Mouse (Mus musculus) ES-Bruce4 (cell line): Measurements from ENCODE around the gene Scd4. TPM values are rescaled to one million over a fixed set of nuclear protein-coding genes. Genes with fewer than 3 reads are reported as not detected.

Source experiments
- H3K27ac ChIP-seq: 2 replicates; pipeline ENCODE4 v1.5.1; 2012; ENCODE audit warnings: low read length, inconsistent platforms; ENCODE audit not compliant: insufficient read depth
- H3K27me3 ChIP-seq: 2 replicates; pipeline ENCODE4 v1.6.1; 2012; ENCODE audit warnings: mild to moderate bottlenecking, low read length, inconsistent platforms; ENCODE audit not compliant: control insufficient read depth, poor library complexity, insufficient read depth, severe bottlenecking
- H3K36me3 ChIP-seq: 2 replicates; pipeline ENCODE4 v1.6.1; 2012; ENCODE audit warnings: inconsistent platforms, mild to moderate bottlenecking, low read length, moderate library complexity; ENCODE audit not compliant: control insufficient read depth, poor library complexity, insufficient read depth, severe bottlenecking
- H3K4me1 ChIP-seq: one replicate; pipeline ENCODE4 v1.8.1; 2011; ENCODE audit warnings: low read length; ENCODE audit not compliant: control insufficient read depth, insufficient read depth
- H3K4me3 ChIP-seq: 2 replicates; pipeline ENCODE4 v1.5.1; 2011; ENCODE audit warnings: low read depth, mild to moderate bottlenecking, low read length
- H3K9ac ChIP-seq: 2 replicates; pipeline ENCODE4 v1.6.1; 2012; ENCODE audit warnings: low read depth, mild to moderate bottlenecking, inconsistent platforms; ENCODE audit not compliant: poor library complexity, severe bottlenecking
- H3K9me3 ChIP-seq: replicated peaks from 2 replicates; pipeline ENCODE4 v1.6.1; 2012; ENCODE audit warnings: mild to moderate bottlenecking, low read length, inconsistent platforms; ENCODE audit not compliant: control insufficient read depth, poor library complexity, insufficient read depth, severe bottlenecking
- CTCF ChIP-seq: IDR thresholded peaks from one replicate; pipeline ENCODE4 v1.8.1; 2011; ENCODE audit warnings: low read depth, low read length
- EP300 ChIP-seq: IDR thresholded peaks from 2 replicates; pipeline ENCODE4 v1.6.1; 2011; ENCODE audit warnings: low read depth, low read length; ENCODE audit not compliant: insufficient read depth
- POLR2A ChIP-seq: IDR thresholded peaks from one replicate; pipeline ENCODE4 v1.8.1; 2011; ENCODE audit warnings: low read length; ENCODE audit not compliant: insufficient read depth
- polyA plus RNA-seq: library from polyadenylated mRNA; stranded (reverse); fragments of >200 nt; gene quantifications from 2 replicates; pipeline ENCODE4 v1.2.4, GENCODE M21; 2011; ENCODE audit warnings: low read depth; ENCODE audit not compliant: missing spikeins, insufficient read depth, insufficient read length

Scd4 gene
- polyA plus RNA-seq, 1 experiment: 0.19 TPM

DNA sequence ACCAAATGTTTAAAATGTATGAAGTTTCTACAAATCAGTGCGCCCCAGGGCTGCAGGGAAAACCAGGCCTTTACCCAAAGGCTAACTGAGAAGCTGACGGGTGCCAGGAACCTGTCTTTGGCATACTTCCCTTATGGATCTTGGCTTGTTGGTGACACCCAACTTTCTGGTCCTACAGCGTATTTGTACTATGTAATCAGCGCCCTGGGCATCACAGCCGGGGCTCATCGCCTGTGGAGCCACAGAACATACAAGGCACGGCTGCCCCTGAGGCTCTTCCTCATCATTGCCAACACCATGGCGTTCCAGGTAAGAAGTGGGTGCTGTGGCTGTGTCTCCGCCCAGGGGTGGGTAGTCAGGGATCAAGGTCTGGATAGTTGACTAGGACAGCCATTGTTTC is 35.0 kb upstream of the Scd4 start:
- Histone ChIP-seq H3K9ac (no peak overlapping the region), H3K27ac (no peak overlapping the region), H3K4me1 (peaks cover 2% of the 10 kb centered on the region)

GRCm38 (mm10) chr19:44299078-44299477 is 33.8 kb upstream of the Scd4 start:
- no peaks in the 10 kb centered on the region for H3K27me3 ChIP-seq
- TF ChIP-seq EP300 (no peak), CTCF (no peak), POLR2A (no peak)
- peaks cover 2% of the 10 kb centered on the region for H3K4me1 ChIP-seq
- no peak overlapping the region for H3K27ac ChIP-seq
- no peak overlapping the region for H3K4me3 ChIP-seq
- no peak overlapping the region for H3K9ac ChIP-seq
- H3K36me3 ChIP-seq: peaks cover 88% of the 10 kb centered on the region
- H3K9me3 ChIP-seq: no peaks in the 10 kb centered on the region

More for the DNA sequence above, 35.0 kb upstream of the Scd4 start:
- no peak overlapping the region for H3K4me3 ChIP-seq
- H3K9me3 ChIP-seq: no peaks in the 10 kb centered on the region
- no peaks in the 10 kb centered on the region for H3K27me3 ChIP-seq
- no peak for TF ChIP-seq CTCF
- TF ChIP-seq EP300: no peak
- no peak for TF ChIP-seq POLR2A
- H3K36me3 ChIP-seq: peaks cover 76% of the 10 kb centered on the region

GRCm38 (mm10) chr19:44299902-44300301 is 33.0 kb upstream of the Scd4 start:
- Histone ChIP-seq H3K36me3 (peaks cover 95% of the 10 kb centered on the region), H3K27ac (no peak overlapping the region), H3K9ac (no peak overlapping the region), H3K4me3 (no peak overlapping the region), H3K27me3 (no peaks in the 10 kb centered on the region), H3K4me1 (peaks cover 2% of the 10 kb centered on the region), H3K9me3 (no peaks in the 10 kb centered on the region)
- TF ChIP-seq POLR2A (no peak), EP300 (no peak), CTCF (no peak)

- H3K9ac ChIP-seq: no peak overlapping the region
- no peak overlapping the region for H3K27ac ChIP-seq
- H3K4me1 ChIP-seq: peaks cover 2% of the 10 kb centered on the region
- no peak overlapping the region for H3K4me3 ChIP-seq
- peaks cover 95% of the 10 kb centered on the region for H3K36me3 ChIP-seq
- no peak for TF ChIP-seq CTCF
- TF ChIP-seq POLR2A: no peak
- no peak for TF ChIP-seq EP300
- H3K27me3 ChIP-seq: no peaks in the 10 kb centered on the region
- no peaks in the 10 kb centered on the region for H3K9me3 ChIP-seq
Measured at GRCm38 (mm10) chr19:44300520-44300919, 32.4 kb upstream of the Scd4 start.

GRCm38 (mm10) chr19:44301176-44301575 is 31.7 kb upstream of the Scd4 start:
- Histone ChIP-seq H3K27ac (no peak overlapping the region), H3K9me3 (no peaks in the 10 kb centered on the region), H3K4me1 (peaks cover 2% of the 10 kb centered on the region), H3K36me3 (peaks cover 97% of the 10 kb centered on the region), H3K27me3 (no peaks in the 10 kb centered on the region), H3K9ac (no peak overlapping the region), H3K4me3 (no peak overlapping the region)
- TF ChIP-seq CTCF (no peak), EP300 (no peak), POLR2A (no peak)

DNA sequence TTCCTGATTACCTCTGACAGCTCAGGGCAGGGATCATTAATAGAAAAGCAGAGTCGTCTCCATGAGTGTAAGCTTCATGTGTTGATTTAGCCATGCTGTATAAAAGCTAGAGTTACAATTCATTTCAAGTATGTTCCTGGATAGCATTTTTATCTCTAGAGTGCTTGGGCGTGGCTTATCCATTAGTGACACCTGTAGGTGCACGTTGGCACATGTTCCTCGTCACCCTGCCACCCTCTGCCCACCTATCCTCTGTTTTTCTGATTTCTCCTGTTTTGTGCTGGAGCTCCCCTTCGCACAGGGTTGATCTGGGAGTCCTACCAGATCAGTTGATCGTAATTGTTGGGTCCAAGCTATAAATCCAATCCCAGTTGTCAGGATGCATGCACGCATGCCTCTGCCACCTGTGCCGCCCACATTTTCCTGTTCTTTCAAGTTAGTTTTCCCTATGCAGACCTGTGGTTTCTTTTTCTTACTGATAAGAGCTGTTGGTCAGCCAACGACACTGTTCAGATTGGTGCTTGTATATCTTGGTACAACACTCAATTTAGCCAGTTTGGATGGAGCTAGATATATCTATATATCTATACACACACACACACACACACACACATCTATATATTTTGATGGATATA is 31.1 kb upstream of the Scd4 start:
- Histone ChIP-seq H3K4me1 (peaks cover 2% of the 10 kb centered on the region), H3K9me3 (no peaks in the 10 kb centered on the region), H3K27ac (no peak overlapping the region), H3K27me3 (no peaks in the 10 kb centered on the region), H3K4me3 (no peak overlapping the region), H3K36me3 (peaks cover 95% of the 10 kb centered on the region), H3K9ac (no peak overlapping the region)
- no peak for TF ChIP-seq EP300
- no peak for TF ChIP-seq POLR2A
- TF ChIP-seq CTCF: no peak
